Mouse (Mus musculus): ENCODE measurements around the gene Ep300.

GRCm38 (mm10) chr15:81554558-81555297, 30.4 kb upstream of the Ep300 start:
- TF ChIP-seq CTCF (IDR thresholded peaks at IDR 0.05; ENCODE audit: control insufficient read depth, insufficient read depth, low read length) (no peak), POLR2A (IDR thresholded peaks at IDR 0.05; ENCODE audit: borderline replicate concordance, control insufficient read depth, low read depth, low read length) (no peak)

All from bone marrow, adult 2 months (tissue).